Mouse (Mus musculus): Measurements from ENCODE around the gene Itprid2.

Gene Itprid2

DNA sequence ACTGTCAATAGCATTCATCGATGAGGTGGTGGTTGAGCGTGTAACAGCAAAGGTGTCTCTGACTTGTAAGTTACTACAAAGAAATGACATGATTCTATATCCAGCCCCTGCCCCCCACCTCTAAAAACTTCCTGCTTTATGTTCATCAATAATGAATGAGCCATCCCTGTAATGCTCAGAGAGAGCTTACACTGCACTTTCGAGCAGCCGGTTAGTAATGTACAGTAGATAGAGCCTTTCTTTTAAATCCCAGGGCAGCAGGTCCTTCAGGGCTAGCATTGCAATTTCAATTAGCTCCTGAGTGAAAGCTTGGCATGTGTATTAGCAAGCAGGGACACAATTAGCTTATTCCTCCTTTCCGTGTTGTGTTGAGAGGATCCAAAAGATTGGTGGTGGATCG lies 72.4 kb downstream of the Itprid2 start, which contains the start of gene Ppp1r1c:
TSS of gene Ppp1r1c (plus strand) at position 206 of the 400 bp plus-strand sequence.
- DNase-seq (ENCODE audit: low spot score in 2 of 2), result no peak

DNA sequence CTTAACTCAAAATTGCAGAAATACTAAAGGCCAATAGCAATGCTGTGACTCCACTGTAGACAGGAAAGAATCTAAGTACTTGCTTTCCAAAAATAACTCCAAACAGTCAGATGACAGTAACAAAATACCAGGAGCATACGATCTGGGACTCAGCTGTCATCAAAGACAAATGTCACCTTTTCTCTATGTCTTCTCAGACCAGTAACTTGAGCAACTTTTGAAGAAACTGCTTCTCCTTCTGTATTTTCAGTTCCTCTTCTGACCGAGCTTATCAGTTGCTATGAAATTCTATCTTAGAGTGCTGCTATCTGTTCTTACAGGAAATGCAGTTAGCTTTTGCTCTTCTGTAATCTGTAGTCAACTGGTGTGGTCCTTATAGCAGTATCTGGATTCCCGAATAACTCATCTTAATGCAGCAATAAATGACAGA lies 78.5 kb downstream of the Itprid2 start:
- no peak for DNase-seq (ENCODE audit: low spot score in 2 of 2)

DNA sequence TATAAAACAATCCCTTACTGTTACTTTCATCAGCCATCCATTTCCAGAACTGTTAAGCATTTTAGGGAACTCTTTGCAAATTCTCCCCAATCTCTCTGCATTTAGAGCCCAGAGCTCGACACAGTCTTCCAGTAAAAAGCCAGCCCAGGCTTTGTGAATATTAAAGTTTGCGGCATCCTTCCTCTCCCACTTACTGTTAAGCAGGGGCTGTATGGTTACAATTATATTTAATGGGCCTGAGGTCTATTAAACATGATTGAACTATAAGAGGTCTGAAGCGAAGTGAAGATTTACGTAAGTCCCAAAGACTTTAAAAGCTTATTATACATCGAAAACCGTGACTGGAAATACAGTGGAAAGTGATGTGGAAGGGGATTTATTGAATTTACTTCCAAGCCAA lies 79.6 kb downstream of the Itprid2 start:
- no peak for DNase-seq (ENCODE audit: low spot score in 2 of 2)

DNA sequence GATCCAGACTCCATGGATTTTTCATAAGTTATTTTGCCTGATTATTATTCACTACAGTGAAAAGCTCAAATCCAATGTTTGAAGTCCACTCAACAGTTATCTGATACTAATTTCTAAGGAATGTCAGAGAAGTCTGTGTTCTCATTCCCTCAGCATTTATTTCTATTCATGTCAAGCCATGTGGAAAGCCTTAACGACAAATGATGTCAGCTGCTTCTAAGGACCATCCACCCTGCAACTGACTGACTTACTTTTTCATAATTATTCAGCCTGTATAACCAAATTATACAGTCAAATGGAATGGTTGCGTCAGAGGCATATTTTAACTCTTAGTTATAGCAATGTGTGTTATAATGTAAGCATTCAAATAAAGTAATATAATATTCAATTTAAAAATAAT lies 80.8 kb downstream of the Itprid2 start:
- DNase-seq (ENCODE audit: low spot score in 2 of 2), result no peak

DNA sequence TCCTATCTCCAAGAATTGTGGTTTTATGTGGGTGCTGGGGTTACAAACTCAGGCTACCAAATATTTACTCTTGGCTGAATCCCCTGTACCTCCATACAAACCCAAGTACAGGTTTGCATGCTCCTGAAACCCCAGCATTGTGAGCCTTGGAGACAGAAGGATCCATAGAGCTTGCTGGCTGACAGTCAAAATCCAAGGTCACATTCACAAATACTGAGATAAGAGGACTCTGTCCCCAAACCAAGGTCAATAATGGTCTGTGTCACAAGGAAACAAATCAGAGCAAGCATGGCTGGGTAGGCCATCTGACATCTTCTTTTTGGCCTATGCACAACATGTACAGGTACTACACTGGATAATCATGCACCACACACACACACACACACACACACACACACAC lies 82.7 kb downstream of the Itprid2 start:
- no peak for DNase-seq (ENCODE audit: low spot score in 2 of 2)

DNA sequence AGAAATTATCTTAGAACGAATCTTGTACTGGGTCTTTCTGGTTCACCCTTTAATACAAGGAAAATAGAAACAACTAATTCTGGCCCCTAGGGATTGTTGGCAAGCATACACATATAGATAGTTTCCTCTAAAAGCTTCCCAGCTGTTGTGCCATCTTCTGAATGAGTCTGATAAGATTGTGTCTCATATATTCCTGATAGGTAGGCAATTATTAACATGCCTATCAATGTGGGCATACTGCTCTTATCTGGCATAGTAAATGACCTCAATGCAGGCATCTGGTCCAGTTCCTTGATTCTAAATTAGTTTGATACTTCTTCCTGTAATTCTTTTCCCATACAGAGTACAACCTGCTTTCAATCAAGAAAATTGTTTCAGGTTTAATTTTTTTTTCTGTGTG lies 87.3 kb downstream of the Itprid2 start:
- DNase-seq (ENCODE audit: low spot score in 2 of 2), result no peak
